Mouse (Mus musculus): Measurements from ENCODE around the gene Cyba.

GRCm38 (mm10) chr8:122442781-122443180, 10.1 kb upstream of the Cyba start:
- TF ChIP-seq CTCF (IDR thresholded peaks at IDR 0.05; ENCODE audit: borderline replicate concordance, insufficient read depth, low read length), result no peak
- no peak for TF ChIP-seq POLR2A (IDR thresholded peaks at IDR 0.05; ENCODE audit: low read depth, low read length)

All from embryonic fibroblast, embryonic 13.5 days (primary cell).